Mouse (Mus musculus): ENCODE data around the gene March9.
"Not testable (repeated sequence)": the region's sequence is repeated elsewhere in the genome, so short reads cannot be mapped to it uniquely, and the experiment has no call there.

The March9 gene

GRCm38 (mm10) chr10:127079665-127080391 is 19.8 kb upstream of the March9 start:
- DNase-seq (ENCODE audit: low spot score): peak; percentile 59

GRCm38 (mm10) chr10:127078677-127079575 is 18.9 kb upstream of the March9 start:
- DNase-seq (ENCODE audit: low spot score): peak; percentile 75

- peak; percentile 39 for DNase-seq (ENCODE audit: low spot score)
Observed at GRCm38 (mm10) chr10:127078001-127078676, 18.2 kb upstream of the March9 start.

GRCm38 (mm10) chr10:127077515-127077914 is 17.5 kb upstream of the March9 start:
- no peak for DNase-seq (ENCODE audit: low spot score)

GRCm38 (mm10) chr10:127076082-127076481 is 16.1 kb upstream of the March9 start:
- no peak for DNase-seq (ENCODE audit: low spot score)

- no peak for DNase-seq (ENCODE audit: low spot score)
Observed at GRCm38 (mm10) chr10:127075651-127076050, 15.7 kb upstream of the March9 start.

GRCm38 (mm10) chr10:127075080-127075479 is 15.1 kb upstream of the March9 start, which contains the start of gene Agap2:
TSS of gene Agap2 (plus strand) at chr10:127075284.
- DNase-seq (ENCODE audit: low spot score): no peak

GRCm38 (mm10) chr10:127073981-127074380 is 14.0 kb upstream of the March9 start:
- no peak for DNase-seq (ENCODE audit: low spot score)

GRCm38 (mm10) chr10:127072969-127073368 is 13.0 kb upstream of the March9 start:
- DNase-seq (ENCODE audit: low spot score): not testable (repeated sequence)

GRCm38 (mm10) chr10:127072270-127072669 is 12.3 kb upstream of the March9 start:
- DNase-seq (ENCODE audit: low spot score): not testable (repeated sequence)

- DNase-seq (ENCODE audit: low spot score): no peak
Observed at GRCm38 (mm10) chr10:127071203-127071602, 11.2 kb upstream of the March9 start.

GRCm38 (mm10) chr10:127070190-127071121 is 10.5 kb upstream of the March9 start, which contains the start of gene Tspan31:
TSS of gene Tspan31 (minus strand) at chr10:127070264.
- peak; percentile 95 for DNase-seq (ENCODE audit: low spot score)

GRCm38 (mm10) chr10:127069281-127070189 is 9.6 kb upstream of the March9 start:
- peak; percentile 72 for DNase-seq (ENCODE audit: low spot score)

GRCm38 (mm10) chr10:127068360-127069038 is 8.5 kb upstream of the March9 start:
- DNase-seq (ENCODE audit: low spot score): no peak

GRCm38 (mm10) chr10:127066519-127067018 is 6.6 kb upstream of the March9 start:
- no peak for DNase-seq (ENCODE audit: low spot score)

- DNase-seq (ENCODE audit: low spot score): no peak
Observed at GRCm38 (mm10) chr10:127065981-127066380, 6.0 kb upstream of the March9 start.

GRCm38 (mm10) chr10:127063913-127064870 is 4.2 kb upstream of the March9 start:
- peak; percentile 47 for DNase-seq (ENCODE audit: low spot score)
